Mouse (Mus musculus): ENCODE data around the gene Akr1b8. TPM values are rescaled to one million over a fixed set of nuclear protein-coding genes. Genes with fewer than 3 reads are reported as not detected.
"Not testable (repeated sequence)": the region's sequence is repeated elsewhere in the genome, so short reads cannot be mapped to it uniquely, and the experiment has no call there.

Gene Akr1b8
- total RNA-seq, 2 experiments from 2014 or later = 0.62 to 0.69 TPM

- DNase-seq (ENCODE audit: low spot score in 2 of 2) = no peak
- intact Hi-C loops (cut with DNase I) = no loop called here
Measured at GRCm38 (mm10) chr6:34388420-34389156, 34.7 kb downstream of the Akr1b8 start.

GRCm38 (mm10) chr6:34395897-34396296, 42.0 kb downstream of the Akr1b8 start:
- intact Hi-C loops (cut with DNase I) = no loop called here
- DNase-seq (ENCODE audit: low spot score in 2 of 2) = no peak

GRCm38 (mm10) chr6:34398431-34398830, 44.5 kb downstream of the Akr1b8 start:
- no peak for DNase-seq (ENCODE audit: low spot score in 2 of 2)
- intact Hi-C loops (cut with DNase I) = no loop called here

GRCm38 (mm10) chr6:34399606-34400220, 45.8 kb downstream of the Akr1b8 start:
- intact Hi-C loops (cut with DNase I) = no loop called here
- DNase-seq (ENCODE audit: low spot score in 2 of 2) = no peak

- intact Hi-C loops (cut with DNase I) = no loop called here
Measured at GRCm38 (mm10) chr6:34400696-34401095, 46.8 kb downstream of the Akr1b8 start.

GRCm38 (mm10) chr6:34406746-34407145, 52.8 kb downstream of the Akr1b8 start:
- DNase-seq (ENCODE audit: low spot score in 2 of 2) = no peak
- intact Hi-C loops (cut with DNase I) = no loop called here

More at GRCm38 (mm10) chr6:34400696-34401095, 46.8 kb downstream of the Akr1b8 start:
- no peak for DNase-seq (ENCODE audit: low spot score in 2 of 2)

- intact Hi-C loops (cut with DNase I) = no loop called here
- no peak for DNase-seq (ENCODE audit: low spot score in 2 of 2)
Measured at GRCm38 (mm10) chr6:34407403-34407802, 53.5 kb downstream of the Akr1b8 start.

- intact Hi-C loops (cut with DNase I) = no loop called here
- no peak for DNase-seq (ENCODE audit: low spot score in 2 of 2)
Measured at GRCm38 (mm10) chr6:34412023-34412422, 58.1 kb downstream of the Akr1b8 start, which contains the start of gene Akr1b7. TSS of gene Akr1b7 (plus strand) at chr6:34412334.

- intact Hi-C loops (cut with DNase I) = no loop called here
- DNase-seq (ENCODE audit: low spot score in 2 of 2) = no peak
Measured at GRCm38 (mm10) chr6:34412688-34413087, 58.8 kb downstream of the Akr1b8 start.

GRCm38 (mm10) chr6:34413386-34413785, 59.5 kb downstream of the Akr1b8 start:
- DNase-seq (ENCODE audit: low spot score in 2 of 2); intact Hi-C loops (cut with DNase I): not testable (repeated sequence)

GRCm38 (mm10) chr6:34416521-34416920, 62.6 kb downstream of the Akr1b8 start:
- DNase-seq (ENCODE audit: low spot score in 2 of 2) = no peak
- intact Hi-C loops (cut with DNase I) = no loop called here

Other genes starting within 250 kb of the Akr1b8 start
- gene Slc35b4, start 177.0 kb upstream of the Akr1b8 start, total RNA-seq (2021) = 10 to 100 TPM; 54.7 to 64.1 TPM
- gene Akr1b3, start 36.6 kb upstream of the Akr1b8 start, total RNA-seq (2021) = 10 to 100 TPM; 42.2 to 45.5 TPM
- 10 to 100 TPM; 19.5 to 21.0 TPM for gene Akr1b10, start 30.1 kb downstream of the Akr1b8 start, total RNA-seq (2021)
- gene Akr1b7, start 58.2 kb downstream of the Akr1b8 start, total RNA-seq (2021) = not detected
- gene Bpgm, start 122.1 kb downstream of the Akr1b8 start, total RNA-seq (2021) = 10 to 100 TPM; 69.3 to 76.2 TPM
- 10 to 100 TPM; 18.4 to 22.0 TPM for gene Cald1, start 244.4 kb downstream of the Akr1b8 start, total RNA-seq (2021)